Mouse (Mus musculus) CH12F3 (cell line): ENCODE measurements around the gene Olfr497.

Experiments used
- in situ Hi-C: fragments of 300-500 bp; cut with MboI; formaldehyde crosslinking; loops from 2 replicates; pipeline ENCODE4 v1.14.3; 2020; ENCODE audit warnings: low sequenced_read_pairs

Olfr497 gene

DNA sequence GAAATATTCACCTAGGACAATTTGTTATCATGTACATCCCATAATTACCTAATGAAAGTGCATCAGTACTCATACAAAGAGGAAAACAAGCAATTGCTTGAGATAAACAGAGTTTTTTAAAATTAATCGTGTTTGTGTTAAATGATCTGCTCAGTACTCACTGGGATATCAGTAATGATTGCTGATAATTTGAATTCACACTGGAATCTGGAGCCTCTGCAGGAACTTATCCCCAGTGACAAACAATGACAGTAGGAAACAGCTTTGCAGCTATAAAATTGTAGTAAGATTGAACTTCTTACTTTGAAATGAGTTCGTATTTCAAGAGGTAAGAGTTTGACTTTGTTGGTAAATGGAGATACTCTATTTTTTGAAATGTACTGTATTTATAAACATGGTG is at the start of gene Olfr497:
TSS of gene Olfr497 (plus strand) at position 301 of the 400 bp plus-strand sequence.
- in situ Hi-C loops = no loop called here

DNA sequence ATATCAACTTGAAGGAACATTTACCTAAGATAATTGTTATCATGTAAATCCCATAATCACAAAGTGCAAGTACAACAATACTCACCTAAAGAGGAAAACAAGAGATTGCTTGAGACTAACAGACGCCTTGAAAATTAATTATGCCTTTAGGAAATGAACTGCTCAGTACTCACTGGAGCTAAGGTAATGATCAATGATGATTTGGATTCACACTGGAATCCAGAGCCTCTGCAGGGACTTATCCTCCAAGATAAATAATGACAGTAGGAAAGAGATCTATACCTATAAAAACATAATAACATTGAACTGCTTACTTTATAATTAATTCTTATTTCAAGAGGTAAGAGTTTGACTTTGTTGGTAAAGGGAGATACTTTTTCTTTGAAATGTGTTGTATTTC is 27.4 kb upstream of the Olfr497 start, which contains the start of gene Olfr495:
TSS of gene Olfr495 (plus strand) at position 301 of the 400 bp plus-strand sequence.
- in situ Hi-C loops = no loop called here

GRCm38 (mm10) chr7:108465026-108465425 is 44.8 kb downstream of the Olfr497 start, which contains the start of gene Olfr498:
Gene Olfr498, plus strand, starts transcription at chr7:108465326.
- in situ Hi-C loops = no loop called here
